Mouse (Mus musculus) ES-E14 (cell line): ENCODE measurements around the gene Dkkl1. TPM values are rescaled to one million over a fixed set of nuclear protein-coding genes. Genes with fewer than 3 reads are reported as not detected.

Source experiments
- DNase-seq: peaks from one replicate; pipeline ENCODE4 v3.0.0-alpha.2; 2013; ENCODE audit warnings: low read depth, low spot score
- H3K27ac ChIP-seq: 2 replicates; pipeline ENCODE4 v1.5.1; 2012; ENCODE audit warnings: low read depth, mild to moderate bottlenecking, low read length, moderate library complexity, mixed read lengths; ENCODE audit not compliant: poor library complexity, insufficient read depth, severe bottlenecking
- H3K36me3 ChIP-seq: 2 replicates; pipeline ENCODE4 v1.6.1; 2012; ENCODE audit warnings: mild to moderate bottlenecking, low read length, moderate library complexity, mixed read lengths; ENCODE audit not compliant: control insufficient read depth, poor library complexity, insufficient read depth, severe bottlenecking
- H3K4me1 ChIP-seq, 2 experiments: fragments of 150-350 bp in 1 of 2; sonication (generic) in 1 of 2; 2 replicates each; pipeline ENCODE4 v1.6.1; 2012; ENCODE audit warnings: low read length in 2 of 2, mild to moderate bottlenecking in 1 of 2, mixed read lengths in 1 of 2; ENCODE audit not compliant: control insufficient read depth in 2 of 2, insufficient read depth in 2 of 2, poor library complexity in 1 of 2
- H3K4me3 ChIP-seq, 2 experiments: fragments of 150-350 bp in 1 of 2; sonication (generic) in 1 of 2; 2 replicates each; pipeline ENCODE4 v1.5.1; 2012; ENCODE audit warnings: low read length in 2 of 2, low read depth in 1 of 2, mild to moderate bottlenecking in 1 of 2, mixed read lengths in 1 of 2; ENCODE audit not compliant: insufficient read depth in 1 of 2, poor library complexity in 1 of 2, severe bottlenecking in 1 of 2
- H3K9ac ChIP-seq: 2 replicates; pipeline ENCODE4 v1.6.1; 2012; ENCODE audit warnings: low read depth, mild to moderate bottlenecking, low read length, mixed read lengths; ENCODE audit not compliant: poor library complexity, insufficient read depth, severe bottlenecking
- H3K9me3 ChIP-seq: fragments of 150-350 bp; sonication (generic); 2 replicates; pipeline ENCODE4 v1.6.1; 2012; ENCODE audit warnings: low read depth, mild to moderate bottlenecking, low read length; ENCODE audit not compliant: control insufficient read depth, insufficient read depth
- CHD2 ChIP-seq: IDR thresholded peaks from 2 replicates; pipeline ENCODE4 v1.6.1; 2014; ENCODE audit warnings: mild to moderate bottlenecking, low read depth, low read length, inconsistent platforms
- HCFC1 ChIP-seq: IDR thresholded peaks from 2 replicates; pipeline ENCODE4 v1.6.1; 2012; ENCODE audit warnings: low read length, inconsistent platforms, borderline replicate concordance; ENCODE audit not compliant: insufficient read depth
- MAFK ChIP-seq: IDR thresholded peaks from 2 replicates; pipeline ENCODE4 v1.6.1; 2014; ENCODE audit warnings: mild to moderate bottlenecking, low read depth, low read length, inconsistent platforms; ENCODE audit not compliant: insufficient read depth
- ZC3H11A ChIP-seq: IDR thresholded peaks from 2 replicates; pipeline ENCODE4 v1.6.1; 2012; ENCODE audit warnings: low read depth, mild to moderate bottlenecking, inconsistent platforms, low read length, borderline replicate concordance
- ZNF384 ChIP-seq: IDR thresholded peaks from 2 replicates; pipeline ENCODE4 v1.6.1; 2012; ENCODE audit warnings: low read depth, low read length, inconsistent platforms
- in situ Hi-C, 2 experiments: fragments of 600-800 bp; cut with MboI; formaldehyde crosslinking; loops; one replicate each; pipeline ENCODE4 v1.15.1; 2025; ENCODE audit warnings: low sequenced_read_pairs in 2 of 2, inconsistent platforms in 1 of 2; ENCODE audit not compliant: unreplicated experiment in 2 of 2
- total RNA-seq: library from RNA; depleted of rRNA; stranded (reverse); fragments of 300-350 nt; gene quantifications from 2 replicates; pipeline ENCODE4 v1.2.3, GENCODE M21; 2012

The Dkkl1 gene
- total RNA-seq, 1 experiment, result 6.9 TPM

GRCm38 (mm10) chr7:45196994-45197393 is 15.0 kb downstream of the Dkkl1 start:
- no peak for DNase-seq
- peaks cover 0 to 13% of the 10 kb centered on the region in 2 experiments; a peak in 1 of 4 replicates for H3K4me1 ChIP-seq
- H3K36me3 ChIP-seq, result no peaks in the 10 kb centered on the region
- in situ Hi-C loops, result no loop called here
- no peak overlapping the region for H3K4me3 ChIP-seq
- no peaks in the 10 kb centered on the region for H3K9me3 ChIP-seq
- no peak for TF ChIP-seq ZNF384
- no peak for TF ChIP-seq MAFK
- no peak for TF ChIP-seq ZC3H11A
- TF ChIP-seq HCFC1, result no peak
- no peak overlapping the region for H3K9ac ChIP-seq
- no peak overlapping the region for H3K27ac ChIP-seq

- in situ Hi-C loops, result no loop called here
- Histone ChIP-seq H3K4me1 (peaks cover 0 to 18% of the 10 kb centered on the region in 2 experiments; a peak in 1 of 4 replicates), H3K27ac (no peak overlapping the region), H3K9ac (no peak overlapping the region), H3K36me3 (no peaks in the 10 kb centered on the region), H3K4me3 (no peak overlapping the region), H3K9me3 (no peaks in the 10 kb centered on the region)
- no peak for TF ChIP-seq MAFK
- TF ChIP-seq HCFC1, result no peak
- TF ChIP-seq ZC3H11A, result no peak
- no peak for TF ChIP-seq CHD2
- no peak for TF ChIP-seq ZNF384
- no peak for DNase-seq
Observed at GRCm38 (mm10) chr7:45196176-45196535, 15.8 kb downstream of the Dkkl1 start.

DNA sequence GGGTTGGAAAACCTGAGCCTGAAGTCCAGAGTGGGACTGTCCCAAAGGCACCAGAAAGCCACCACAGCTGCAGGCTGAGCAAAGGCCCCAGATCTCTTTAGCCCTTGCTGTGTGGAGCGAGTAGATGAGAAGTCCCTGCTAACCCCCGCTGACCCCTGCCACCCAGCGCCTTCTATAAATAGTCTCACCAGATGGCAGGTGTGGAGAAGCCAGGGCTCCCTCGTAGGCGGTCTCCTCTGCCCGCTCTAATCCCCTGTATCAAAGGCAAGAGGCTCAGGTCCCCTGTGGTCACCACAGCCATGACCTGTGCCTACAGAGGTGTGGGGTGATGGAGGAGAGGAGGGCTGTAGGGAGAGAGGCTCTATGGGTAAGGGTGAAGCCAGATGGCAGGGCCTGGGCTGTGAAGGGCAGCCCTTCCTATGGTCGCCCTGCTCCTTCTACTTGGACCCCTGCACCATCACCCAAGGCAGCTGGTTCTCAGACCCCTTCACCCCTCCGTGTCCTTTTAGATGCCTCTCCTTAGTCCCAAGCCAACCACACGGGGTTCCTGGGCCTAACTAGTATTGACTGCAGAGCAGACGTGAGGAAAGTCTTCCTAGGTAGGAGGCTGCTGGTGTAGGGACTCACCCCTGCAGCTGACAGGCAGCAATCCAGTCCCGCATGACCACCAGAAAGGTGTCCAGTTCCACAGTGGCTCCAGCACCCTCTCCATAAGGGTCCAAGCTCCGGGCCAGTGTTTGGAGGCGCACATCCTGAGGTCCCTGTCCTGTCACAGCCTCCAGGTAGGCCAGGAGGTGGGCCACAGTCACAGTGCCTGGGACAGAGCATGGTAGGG is 16.4 kb downstream of the Dkkl1 start:
- Histone ChIP-seq H3K36me3 (no peaks in the 10 kb centered on the region), H3K4me1 (peaks cover 0 to 18% of the 10 kb centered on the region in 2 experiments; a peak in 1 of 4 replicates), H3K9me3 (no peaks in the 10 kb centered on the region), H3K27ac (no peak overlapping the region), H3K9ac (no peak overlapping the region), H3K4me3 (no peak overlapping the region)
- in situ Hi-C loops, result no loop called here
- no peak for DNase-seq
- TF ChIP-seq ZNF384, result no peak
- TF ChIP-seq MAFK, result no peak
- TF ChIP-seq ZC3H11A, result no peak
- no peak for TF ChIP-seq CHD2
- TF ChIP-seq HCFC1, result no peak

DNA sequence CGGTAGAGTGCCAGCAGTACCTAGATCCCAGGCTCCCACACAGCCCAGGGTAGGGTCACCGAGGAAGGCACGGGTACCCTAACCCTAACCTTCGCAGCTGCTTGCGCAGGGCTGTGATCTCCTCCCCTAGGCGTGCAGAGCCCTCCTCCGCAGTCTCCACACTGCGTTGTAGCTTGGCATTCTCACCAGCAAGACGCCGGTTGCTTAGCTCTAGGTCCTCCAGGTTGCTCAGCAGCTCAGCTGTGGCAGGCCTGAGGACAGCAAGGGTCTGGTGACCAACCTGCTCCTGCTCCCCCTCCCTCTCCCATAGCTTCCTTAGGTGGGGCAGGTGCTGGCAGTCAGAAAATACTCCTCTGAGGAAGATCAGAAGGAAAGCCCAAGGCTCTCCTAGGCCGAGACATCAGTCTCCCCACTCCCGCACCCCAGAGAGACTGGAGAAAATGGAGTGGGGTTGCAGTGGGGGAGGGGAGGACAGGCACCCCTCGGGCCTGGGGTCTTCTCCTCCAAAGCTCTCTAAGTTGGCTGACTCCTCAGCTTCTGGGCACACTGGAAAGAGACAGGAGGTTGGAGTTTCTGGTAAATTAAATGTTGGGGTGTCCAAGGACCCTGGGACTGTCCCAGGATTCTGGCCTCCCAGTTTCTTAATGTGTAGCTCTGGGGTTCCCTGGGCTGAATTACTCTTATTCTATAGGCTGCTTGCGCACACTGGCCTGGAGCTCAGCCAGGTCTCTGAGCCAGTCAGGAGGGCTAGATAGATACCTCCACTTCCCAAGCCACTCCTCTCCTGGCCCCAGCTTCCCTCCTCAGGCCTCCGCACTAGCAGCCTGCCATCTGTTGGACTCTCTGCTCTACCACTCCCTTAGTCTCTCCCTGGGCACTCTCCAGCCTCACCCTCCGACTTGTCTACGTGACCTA is 17.8 kb downstream of the Dkkl1 start:
- Histone ChIP-seq H3K9ac (no peak overlapping the region), H3K4me3 (no peak overlapping the region), H3K27ac (no peak overlapping the region), H3K36me3 (no peaks in the 10 kb centered on the region), H3K4me1 (peaks cover 0 to 25% of the 10 kb centered on the region in 2 experiments; a peak in 1 of 4 replicates), H3K9me3 (no peaks in the 10 kb centered on the region)
- no peak for DNase-seq
- TF ChIP-seq HCFC1, result no peak
- no peak for TF ChIP-seq CHD2
- no peak for TF ChIP-seq ZC3H11A
- TF ChIP-seq MAFK, result no peak
- TF ChIP-seq ZNF384, result no peak
- in situ Hi-C loops, result no loop called here
